Mouse (Mus musculus): ENCODE measurements around the gene Bhmt. TPM values are rescaled to one million over a fixed set of nuclear protein-coding genes. Genes with fewer than 3 reads are reported as not detected.
A peak's percentile ranks its signal among the peaks of the same experiment; 100 is the strongest.

Gene Bhmt
- polyA plus RNA-seq, 1 experiment from 2014 or later: 0.09 TPM

DNA sequence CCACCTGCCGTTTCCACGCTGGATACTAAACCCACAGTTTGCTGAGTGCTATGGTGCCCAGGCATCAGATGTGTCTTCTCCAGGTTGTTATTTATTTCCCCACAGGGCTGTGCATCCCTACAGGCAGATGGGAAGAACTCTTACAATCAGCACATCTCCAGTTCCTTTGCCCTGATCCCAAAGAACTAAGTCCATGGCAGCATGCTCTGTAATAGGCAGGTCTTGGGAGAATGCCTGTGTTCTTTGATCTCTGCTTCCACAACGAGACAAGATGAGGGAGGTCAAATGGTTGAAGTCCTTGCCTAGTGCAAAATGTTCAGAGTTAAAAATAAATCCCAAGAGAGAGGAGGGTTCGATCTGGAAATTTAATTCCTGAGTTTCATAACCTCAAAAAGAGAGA lies 1.9 kb upstream of the Bhmt start:
- Histone ChIP-seq H3K9me3 (no peaks in the 10 kb centered on the region), H3K4me1 (no peaks in the 10 kb centered on the region), H3K27me3 (no peaks in the 10 kb centered on the region), H3K27ac (no peak overlapping the region), H3K36me3 (replicated peaks) (no peaks in the 10 kb centered on the region), H3K4me3 (replicated peaks) (no peak overlapping the region), H3K9ac (no peak overlapping the region), H3K4me2 (no peak overlapping the region)
- no peak for ATAC-seq (ENCODE audit: low FRiP score)
- WGBS: 66% methylated on average over 4 of the region's 4 CpGs

- Histone ChIP-seq H3K27ac (no peak overlapping the region), H3K36me3 (replicated peaks) (no peaks in the 10 kb centered on the region), H3K9ac (no peak overlapping the region), H3K4me2 (no peak overlapping the region), H3K9me3 (no peaks in the 10 kb centered on the region), H3K27me3 (no peaks in the 10 kb centered on the region), H3K4me3 (replicated peaks) (no peak overlapping the region), H3K4me1 (no peaks in the 10 kb centered on the region)
- no peak for ATAC-seq (ENCODE audit: low FRiP score)
- WGBS: 89% methylated on average over 1 of the region's 1 CpGs
Measured at GRCm38 (mm10) chr13:93636561-93636960, 1.2 kb downstream of the Bhmt start.

DNA sequence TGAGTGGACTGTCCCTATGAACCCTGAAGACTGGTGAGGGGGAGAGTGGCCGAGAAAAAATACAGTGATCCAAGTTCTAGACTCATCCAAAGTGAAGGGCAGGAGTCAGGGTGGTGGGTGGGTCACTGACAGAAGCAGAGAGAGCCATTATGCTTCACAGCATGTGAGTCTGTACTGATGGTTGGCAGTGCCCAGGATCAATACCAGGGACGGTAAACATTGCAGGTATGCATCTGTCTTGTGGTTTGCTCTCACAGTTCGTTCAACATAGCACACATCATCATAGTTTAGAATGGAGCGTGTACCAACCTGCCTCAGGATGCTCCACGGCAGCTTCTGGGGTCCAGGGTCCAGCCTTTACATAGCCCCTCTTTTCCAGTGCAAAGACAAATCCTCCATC lies 4.8 kb downstream of the Bhmt start:
- H3K27me3 ChIP-seq: no peaks in the 10 kb centered on the region
- H3K9me3 ChIP-seq: no peaks in the 10 kb centered on the region
- no peaks in the 10 kb centered on the region for H3K4me1 ChIP-seq
- no peak overlapping the region for H3K27ac ChIP-seq
- H3K36me3 ChIP-seq (replicated peaks): no peaks in the 10 kb centered on the region
- H3K9ac ChIP-seq: no peak overlapping the region
- no peak overlapping the region for H3K4me3 ChIP-seq (replicated peaks)
- WGBS: 88% methylated on average over 5 of the region's 5 CpGs
- ATAC-seq (ENCODE audit: low FRiP score): no peak
- no peak overlapping the region for H3K4me2 ChIP-seq

- no peaks in the 10 kb centered on the region for H3K9me3 ChIP-seq
- H3K9ac ChIP-seq: no peak overlapping the region
- no peak for ATAC-seq (ENCODE audit: low FRiP score)
- no peaks in the 10 kb centered on the region for H3K4me1 ChIP-seq
- 91% methylated on average over 10 of the region's 10 CpGs for WGBS
- no peaks in the 10 kb centered on the region for H3K27me3 ChIP-seq
- no peak overlapping the region for H3K4me3 ChIP-seq (replicated peaks)
- no peak overlapping the region for H3K27ac ChIP-seq
- no peaks in the 10 kb centered on the region for H3K36me3 ChIP-seq (replicated peaks)
- H3K4me2 ChIP-seq: no peak overlapping the region
Measured at GRCm38 (mm10) chr13:93630941-93631705, 6.6 kb downstream of the Bhmt start.

GRCm38 (mm10) chr13:93628861-93629260 lies 8.9 kb downstream of the Bhmt start:
- H3K9me3 ChIP-seq: no peaks in the 10 kb centered on the region
- H3K4me3 ChIP-seq (replicated peaks): no peak overlapping the region
- no peak overlapping the region for H3K27ac ChIP-seq
- no peaks in the 10 kb centered on the region for H3K4me1 ChIP-seq
- H3K9ac ChIP-seq: no peak overlapping the region
- no peaks in the 10 kb centered on the region for H3K36me3 ChIP-seq (replicated peaks)
- H3K4me2 ChIP-seq: no peak overlapping the region
- no peak for ATAC-seq (ENCODE audit: low FRiP score)
- WGBS: 19% methylated on average over 6 of the region's 6 CpGs
- no peaks in the 10 kb centered on the region for H3K27me3 ChIP-seq

- no peak for ATAC-seq (ENCODE audit: low FRiP score)
- H3K9me3 ChIP-seq: no peaks in the 10 kb centered on the region
- no peaks in the 10 kb centered on the region for H3K36me3 ChIP-seq (replicated peaks)
- no peak overlapping the region for H3K27ac ChIP-seq
- no peak overlapping the region for H3K4me3 ChIP-seq (replicated peaks)
- H3K4me2 ChIP-seq: no peak overlapping the region
- H3K27me3 ChIP-seq: no peaks in the 10 kb centered on the region
- H3K9ac ChIP-seq: no peak overlapping the region
- 48% methylated on average over 6 of the region's 6 CpGs for WGBS
- no peaks in the 10 kb centered on the region for H3K4me1 ChIP-seq
Measured at GRCm38 (mm10) chr13:93614361-93614948, 23.3 kb downstream of the Bhmt start.

DNA sequence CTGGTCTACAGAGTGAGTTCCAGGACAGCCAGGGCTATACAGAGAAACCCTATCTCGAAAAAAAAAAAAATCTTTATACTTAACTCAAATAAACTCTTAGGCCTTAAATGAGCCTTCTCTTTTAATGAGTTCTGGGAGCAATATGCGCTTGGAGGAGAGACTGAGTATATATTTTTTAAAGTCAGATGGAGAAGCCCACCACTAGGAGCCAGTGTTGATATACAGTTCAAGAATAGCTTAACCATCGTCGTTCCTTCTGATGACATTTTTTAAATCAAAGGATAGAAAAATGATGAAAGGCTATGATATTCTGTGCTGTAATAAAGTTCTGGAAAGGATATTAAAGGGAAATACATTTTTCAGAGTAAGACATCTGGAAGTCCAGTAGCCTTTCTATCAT lies 24.0 kb downstream of the Bhmt start:
- H3K27me3 ChIP-seq: no peaks in the 10 kb centered on the region
- WGBS: 83% methylated on average over 4 of the region's 4 CpGs
- H3K9me3 ChIP-seq: no peaks in the 10 kb centered on the region
- no peak for ATAC-seq (ENCODE audit: low FRiP score)
- H3K9ac ChIP-seq: no peak overlapping the region
- no peak overlapping the region for H3K27ac ChIP-seq
- no peaks in the 10 kb centered on the region for H3K36me3 ChIP-seq (replicated peaks)
- no peak overlapping the region for H3K4me3 ChIP-seq (replicated peaks)
- H3K4me2 ChIP-seq: no peak overlapping the region
- H3K4me1 ChIP-seq: no peaks in the 10 kb centered on the region

GRCm38 (mm10) chr13:93612660-93613607 lies 24.8 kb downstream of the Bhmt start:
- 65% methylated on average over 19 of the region's 19 CpGs for WGBS
- no peaks in the 10 kb centered on the region for H3K27me3 ChIP-seq
- no peak overlapping the region for H3K4me2 ChIP-seq
- no peaks in the 10 kb centered on the region for H3K36me3 ChIP-seq (replicated peaks)
- H3K27ac ChIP-seq: no peak overlapping the region
- H3K9me3 ChIP-seq: no peaks in the 10 kb centered on the region
- H3K4me3 ChIP-seq (replicated peaks): no peak overlapping the region
- no peaks in the 10 kb centered on the region for H3K4me1 ChIP-seq
- no peak overlapping the region for H3K9ac ChIP-seq
- 0 out of 2 replicates have a peak, but pooled peaks have one; percentile 60 for ATAC-seq (ENCODE audit: low FRiP score)

GRCm38 (mm10) chr13:93608476-93608875 lies 29.3 kb downstream of the Bhmt start:
- WGBS: 73% methylated on average over 2 of the region's 2 CpGs

GRCm38 (mm10) chr13:93607701-93608100 lies 30.1 kb downstream of the Bhmt start:
- H3K4me3 ChIP-seq (replicated peaks): no peak overlapping the region
- H3K9me3 ChIP-seq: no peaks in the 10 kb centered on the region
- no peaks in the 10 kb centered on the region for H3K27me3 ChIP-seq
- H3K9ac ChIP-seq: no peak overlapping the region
- 92% methylated on average over 3 of the region's 3 CpGs for WGBS
- H3K27ac ChIP-seq: no peak overlapping the region
- no peaks in the 10 kb centered on the region for H3K36me3 ChIP-seq (replicated peaks)
- no peak overlapping the region for H3K4me2 ChIP-seq
- H3K4me1 ChIP-seq: no peaks in the 10 kb centered on the region
- ATAC-seq (ENCODE audit: low FRiP score): no peak

More at GRCm38 (mm10) chr13:93608476-93608875, 29.3 kb downstream of the Bhmt start:
- Histone ChIP-seq H3K27me3 (no peaks in the 10 kb centered on the region), H3K4me2 (no peak overlapping the region), H3K9ac (no peak overlapping the region), H3K4me1 (no peaks in the 10 kb centered on the region), H3K9me3 (no peaks in the 10 kb centered on the region), H3K27ac (no peak overlapping the region), H3K36me3 (replicated peaks) (no peaks in the 10 kb centered on the region), H3K4me3 (replicated peaks) (no peak overlapping the region)
- ATAC-seq (ENCODE audit: low FRiP score): no peak

DNA sequence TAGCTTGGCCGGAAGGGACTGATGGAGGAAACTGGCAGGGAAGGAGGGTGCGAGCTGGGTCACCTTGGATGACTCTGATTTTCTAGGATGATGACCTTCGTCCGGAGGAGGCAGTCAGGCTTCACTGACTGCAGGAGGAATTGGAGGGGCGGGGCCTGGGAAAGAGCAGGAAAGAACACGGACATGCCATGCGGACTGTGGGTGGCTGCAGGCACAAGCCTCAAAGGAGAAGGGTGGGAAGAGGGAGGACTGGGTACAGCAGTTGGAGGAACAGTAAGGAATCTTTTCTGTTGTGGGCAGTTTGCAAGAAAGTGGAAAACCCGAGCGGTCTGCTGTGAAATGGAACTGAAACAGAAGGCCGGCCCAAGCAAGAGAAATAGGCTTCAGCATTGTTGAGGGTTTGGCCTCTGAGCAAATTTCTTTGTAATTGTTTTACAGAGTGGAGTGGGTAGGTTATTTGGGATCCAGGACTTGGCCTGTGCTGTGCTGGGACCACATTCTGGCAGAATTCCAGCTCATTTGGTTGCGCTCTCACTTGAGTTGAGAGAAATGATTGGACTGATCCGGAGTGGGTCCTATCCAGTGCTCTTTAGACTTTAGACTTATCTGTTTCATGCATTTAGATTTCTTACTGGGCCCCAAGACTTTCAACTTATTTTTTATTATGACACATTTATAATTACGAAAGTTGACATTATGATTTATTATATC lies 30.7 kb downstream of the Bhmt start:
- no peak overlapping the region for H3K27ac ChIP-seq
- H3K4me1 ChIP-seq: no peaks in the 10 kb centered on the region
- no peaks in the 10 kb centered on the region for H3K27me3 ChIP-seq
- H3K9me3 ChIP-seq: no peaks in the 10 kb centered on the region
- no peak overlapping the region for H3K4me2 ChIP-seq
- ATAC-seq (ENCODE audit: low FRiP score): no peak
- no peak overlapping the region for H3K4me3 ChIP-seq (replicated peaks)
- 79% methylated on average over 13 of the region's 13 CpGs for WGBS
- no peaks in the 10 kb centered on the region for H3K36me3 ChIP-seq (replicated peaks)
- H3K9ac ChIP-seq: no peak overlapping the region

DNA sequence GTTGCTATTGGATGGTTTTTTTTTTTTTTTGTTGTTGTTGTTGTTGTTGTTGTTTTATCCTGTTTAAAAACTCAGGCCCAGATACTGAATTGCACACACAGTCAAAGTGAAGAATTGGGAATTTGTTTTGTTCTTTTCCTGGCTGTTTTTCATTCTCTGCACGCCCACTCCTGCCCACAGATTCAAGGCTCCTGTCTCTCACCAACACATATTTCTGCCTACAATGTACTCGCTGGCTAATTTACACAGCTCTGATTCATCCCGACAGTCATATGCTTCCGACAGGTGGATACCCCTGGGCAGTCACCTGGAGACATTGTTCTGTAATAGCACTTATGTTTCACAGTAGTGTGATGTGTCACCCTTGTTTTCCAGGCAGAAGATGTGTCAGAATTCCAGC lies 33.1 kb downstream of the Bhmt start:
- Histone ChIP-seq H3K4me3 (replicated peaks) (no peak overlapping the region), H3K36me3 (replicated peaks) (no peaks in the 10 kb centered on the region), H3K27ac (no peak overlapping the region), H3K9ac (no peak overlapping the region), H3K4me2 (no peak overlapping the region), H3K4me1 (no peaks in the 10 kb centered on the region), H3K27me3 (no peaks in the 10 kb centered on the region), H3K9me3 (no peaks in the 10 kb centered on the region)
- no peak for ATAC-seq (ENCODE audit: low FRiP score)
- 90% methylated on average over 4 of the region's 4 CpGs for WGBS

Measured in forebrain, embryonic 12.5 days (tissue).